Mouse (Mus musculus) neural tube, embryonic 13.5 days (tissue): ENCODE data around the gene Dnajb11. TPM values are rescaled to one million over a fixed set of nuclear protein-coding genes. Genes with fewer than 3 reads are reported as not detected.

Source experiments
- ATAC-seq: fragments of 200-750 bp; cut with Nextera tagmentation; 2 replicates; pipeline ENCODE4 v1.8.0; 2017; ENCODE audit warnings: low read depth, mild to moderate bottlenecking, moderate TSS enrichment, moderate library complexity
- H3K27ac ChIP-seq: fragments of 300-500 bp; sonication (generic); replicated peaks from 2 replicates; pipeline ENCODE4 v1.5.1; 2015; ENCODE audit warnings: moderate library complexity, mild to moderate bottlenecking, inconsistent platforms
- H3K27me3 ChIP-seq: fragments of 300-500 bp; sonication (generic); 2 replicates; pipeline ENCODE4 v1.6.1; 2015; ENCODE audit warnings: mild to moderate bottlenecking, inconsistent platforms
- H3K36me3 ChIP-seq: fragments of 300-500 bp; sonication (generic); 2 replicates; pipeline ENCODE4 v1.6.1; 2015; ENCODE audit warnings: mild to moderate bottlenecking, inconsistent platforms
- H3K4me1 ChIP-seq: fragments of 300-500 bp; sonication (generic); replicated peaks from 2 replicates; pipeline ENCODE4 v1.6.1; 2015; ENCODE audit warnings: inconsistent platforms
- H3K4me2 ChIP-seq: fragments of 300-500 bp; sonication (generic); 2 replicates; pipeline ENCODE4 v1.6.1; 2015; ENCODE audit warnings: inconsistent platforms, mild to moderate bottlenecking, moderate library complexity
- H3K4me3 ChIP-seq: fragments of 300-500 bp; sonication (generic); 2 replicates; pipeline ENCODE4 v1.5.1; 2015; ENCODE audit warnings: mild to moderate bottlenecking, inconsistent platforms
- H3K9ac ChIP-seq: fragments of 300-500 bp; sonication (generic); 2 replicates; pipeline ENCODE4 v1.6.1; 2015; ENCODE audit warnings: moderate library complexity, mild to moderate bottlenecking, inconsistent platforms
- H3K9me3 ChIP-seq: fragments of 300-500 bp; sonication (generic); 2 replicates; pipeline ENCODE4 v1.6.1; 2016; ENCODE audit warnings: inconsistent platforms
- WGBS: fragments of 180-500 bp; shearing (Covaris S2); methylation state at CpG from one replicate; pipeline ENCODE4 v1.1.7; 2015; 5-methylcytosine and 5-hydroxymethylcytosine counted together
- polyA plus RNA-seq: library from polyadenylated mRNA; unstranded; fragments of >200 nt; fragmentation: Nextera tagmentation; extraction: Ambion mirVana; gene quantifications from 2 replicates; pipeline ENCODE4 v1.2.1, GENCODE M21; 2015

Dnajb11 gene
- polyA plus RNA-seq, 1 experiment from 2014 or later: 110 TPM

- Histone ChIP-seq H3K36me3 (no peaks in the 10 kb centered on the region), H3K9me3 (no peaks in the 10 kb centered on the region), H3K4me3 (no peak overlapping the region), H3K27ac (no peak overlapping the region), H3K4me2 (no peak overlapping the region), H3K27me3 (no peaks in the 10 kb centered on the region), H3K4me1 (no peaks in the 10 kb centered on the region), H3K9ac (no peak overlapping the region)
- WGBS: 87% methylated on average over 3 of the region's 3 CpGs
- ATAC-seq: no peak
Observed at GRCm38 (mm10) chr16:22886726-22887125, 29.1 kb downstream of the Dnajb11 start.

GRCm38 (mm10) chr16:22888835-22889234 is 31.2 kb downstream of the Dnajb11 start:
- no peak overlapping the region for H3K4me2 ChIP-seq
- no peak for ATAC-seq
- no peak overlapping the region for H3K9ac ChIP-seq
- WGBS: 64% methylated on average over 4 of the region's 4 CpGs
- H3K4me1 ChIP-seq: no peaks in the 10 kb centered on the region
- no peaks in the 10 kb centered on the region for H3K27me3 ChIP-seq
- no peak overlapping the region for H3K4me3 ChIP-seq
- H3K27ac ChIP-seq: no peak overlapping the region
- H3K36me3 ChIP-seq: no peaks in the 10 kb centered on the region
- no peaks in the 10 kb centered on the region for H3K9me3 ChIP-seq

- no peak overlapping the region for H3K9ac ChIP-seq
- H3K27me3 ChIP-seq: no peaks in the 10 kb centered on the region
- no peak overlapping the region for H3K4me2 ChIP-seq
- WGBS: 94% methylated on average over 8 of the region's 8 CpGs
- no peaks in the 10 kb centered on the region for H3K36me3 ChIP-seq
- H3K9me3 ChIP-seq: no peaks in the 10 kb centered on the region
- no peak overlapping the region for H3K4me3 ChIP-seq
- ATAC-seq: no peak
- H3K27ac ChIP-seq: no peak overlapping the region
- H3K4me1 ChIP-seq: no peaks in the 10 kb centered on the region
Observed at GRCm38 (mm10) chr16:22889716-22890115, 32.1 kb downstream of the Dnajb11 start.

- H3K4me3 ChIP-seq: no peak within 1 kb of the TSS
- H3K9ac ChIP-seq: no peak within 1 kb of the TSS
- H3K4me1 ChIP-seq: no peaks in the 10 kb centered on the region
- H3K27me3 ChIP-seq: no peaks in the 10 kb centered on the region
- H3K27ac ChIP-seq: no peak within 1 kb of the TSS
- no peak for ATAC-seq
- no peak within 1 kb of the TSS for H3K4me2 ChIP-seq
- no peaks in the 10 kb centered on the region for H3K9me3 ChIP-seq
- WGBS: 84% methylated on average over 11 of the region's 11 CpGs
- H3K36me3 ChIP-seq: no peaks in the 10 kb centered on the region
Observed at GRCm38 (mm10) chr16:22890683-22891510, 33.3 kb downstream of the Dnajb11 start, which contains the start of gene Ahsg. Gene Ahsg (plus strand): TSS chr16:22891277.

GRCm38 (mm10) chr16:22891733-22892154 is 34.1 kb downstream of the Dnajb11 start:
- Histone ChIP-seq H3K4me3 (no peak overlapping the region), H3K4me1 (no peaks in the 10 kb centered on the region), H3K4me2 (no peak overlapping the region), H3K9ac (no peak overlapping the region), H3K36me3 (no peaks in the 10 kb centered on the region), H3K9me3 (no peaks in the 10 kb centered on the region), H3K27me3 (no peaks in the 10 kb centered on the region), H3K27ac (no peak overlapping the region)
- WGBS: 89% methylated on average over 8 of the region's 8 CpGs
- no peak for ATAC-seq

GRCm38 (mm10) chr16:22894095-22894494 is 36.5 kb downstream of the Dnajb11 start:
- 80% methylated on average over 7 of the region's 8 CpGs for WGBS
- no peaks in the 10 kb centered on the region for H3K4me1 ChIP-seq
- no peaks in the 10 kb centered on the region for H3K27me3 ChIP-seq
- no peaks in the 10 kb centered on the region for H3K36me3 ChIP-seq
- H3K9ac ChIP-seq: no peak overlapping the region
- H3K4me2 ChIP-seq: no peak overlapping the region
- no peak for ATAC-seq
- no peak overlapping the region for H3K4me3 ChIP-seq
- H3K27ac ChIP-seq: no peak overlapping the region
- H3K9me3 ChIP-seq: no peaks in the 10 kb centered on the region

- Histone ChIP-seq H3K4me3 (no peak overlapping the region), H3K4me2 (no peak overlapping the region), H3K9me3 (no peaks in the 10 kb centered on the region), H3K27me3 (no peaks in the 10 kb centered on the region), H3K9ac (no peak overlapping the region), H3K27ac (no peak overlapping the region), H3K4me1 (no peaks in the 10 kb centered on the region), H3K36me3 (no peaks in the 10 kb centered on the region)
- no peak for ATAC-seq
- 78% methylated on average over 2 of the region's 2 CpGs for WGBS
Observed at GRCm38 (mm10) chr16:22896618-22897017, 39.0 kb downstream of the Dnajb11 start.

- no peak overlapping the region for H3K9ac ChIP-seq
- no peak overlapping the region for H3K4me2 ChIP-seq
- H3K27me3 ChIP-seq: no peaks in the 10 kb centered on the region
- H3K27ac ChIP-seq: no peak overlapping the region
- 42% methylated on average over 5 of the region's 5 CpGs for WGBS
- no peaks in the 10 kb centered on the region for H3K9me3 ChIP-seq
- ATAC-seq: no peak
- H3K4me3 ChIP-seq: no peak overlapping the region
- no peaks in the 10 kb centered on the region for H3K36me3 ChIP-seq
- H3K4me1 ChIP-seq: no peaks in the 10 kb centered on the region
Observed at GRCm38 (mm10) chr16:22899346-22899745, 41.7 kb downstream of the Dnajb11 start.

GRCm38 (mm10) chr16:22899866-22900570 is 42.4 kb downstream of the Dnajb11 start:
- no peak for ATAC-seq
- Histone ChIP-seq H3K4me3 (no peak overlapping the region), H3K27ac (no peak overlapping the region), H3K9ac (no peak overlapping the region), H3K27me3 (no peaks in the 10 kb centered on the region), H3K36me3 (no peaks in the 10 kb centered on the region), H3K9me3 (no peaks in the 10 kb centered on the region), H3K4me2 (no peak overlapping the region), H3K4me1 (no peaks in the 10 kb centered on the region)
- WGBS: 88% methylated on average over 10 of the region's 10 CpGs

- Histone ChIP-seq H3K4me1 (no peaks in the 10 kb centered on the region), H3K36me3 (no peaks in the 10 kb centered on the region), H3K27me3 (no peaks in the 10 kb centered on the region), H3K4me3 (no peak overlapping the region), H3K27ac (no peak overlapping the region), H3K4me2 (no peak overlapping the region), H3K9ac (no peak overlapping the region), H3K9me3 (no peaks in the 10 kb centered on the region)
- 81% methylated on average over 3 of the region's 3 CpGs for WGBS
- no peak for ATAC-seq
Observed at GRCm38 (mm10) chr16:22901326-22901725, 43.7 kb downstream of the Dnajb11 start.

- no peaks in the 10 kb centered on the region for H3K4me1 ChIP-seq
- no peak for ATAC-seq
- H3K9me3 ChIP-seq: no peaks in the 10 kb centered on the region
- no peak overlapping the region for H3K27ac ChIP-seq
- no peaks in the 10 kb centered on the region for H3K36me3 ChIP-seq
- H3K4me2 ChIP-seq: no peak overlapping the region
- no peaks in the 10 kb centered on the region for H3K27me3 ChIP-seq
- no peak overlapping the region for H3K4me3 ChIP-seq
- H3K9ac ChIP-seq: no peak overlapping the region
- WGBS: 87% methylated on average over 6 of the region's 6 CpGs
Observed at GRCm38 (mm10) chr16:22909290-22909689, 51.6 kb downstream of the Dnajb11 start.

GRCm38 (mm10) chr16:22911986-22912385 is 54.3 kb downstream of the Dnajb11 start:
- Histone ChIP-seq H3K27me3 (no peaks in the 10 kb centered on the region), H3K4me1 (no peaks in the 10 kb centered on the region), H3K4me2 (no peak overlapping the region), H3K36me3 (no peaks in the 10 kb centered on the region), H3K27ac (no peak overlapping the region), H3K9me3 (no peaks in the 10 kb centered on the region), H3K9ac (no peak overlapping the region), H3K4me3 (no peak overlapping the region)
- WGBS: 97% methylated on average over 3 of the region's 3 CpGs
- ATAC-seq: no peak
